Comparison of ENCODE assay signal across 8 mouse cellular contexts in genomic region chr1:155972146-155973067, GRCm38 (mm10). TPM values are rescaled to one million over a fixed set of nuclear protein-coding genes. Genes with fewer than 3 reads are reported as not detected.
DNase-seq lines count a peak whose midpoint lies in the region; ATAC-seq lines count a peak whose summit lies in the region.

No protein-coding gene starts in this region.

- peak overlapping the region; percentile 73 for H3K4me2 ChIP-seq in embryonic facial prominence, embryonic 13.5 days
- peak overlapping the region; percentile 81 for H3K4me2 ChIP-seq in midbrain, embryonic 11.5 days

- peak overlapping the region; percentile 99 for H3K9ac ChIP-seq in embryonic facial prominence, embryonic 13.5 days
- peak overlapping the region; percentile 99 for H3K9ac ChIP-seq in midbrain, embryonic 11.5 days (ENCODE audit: low read length)

- intact Hi-C loops in left cerebral cortex, postnatal 4 days (cut with DNase I): no loop called here

- peak overlapping the region; percentile 99 for H3K4me3 ChIP-seq in embryonic facial prominence, embryonic 13.5 days
- H3K4me3 ChIP-seq in midbrain, embryonic 11.5 days (ENCODE audit: low read depth, low read length): peak overlapping the region; percentile 96

- ATAC-seq in embryonic facial prominence, embryonic 13.5 days (ENCODE audit: insufficient number of reproducible peaks, insufficient read depth, low FRiP score, low TSS enrichment, low read depth): peak; percentile 65
- peak; percentile 78 for ATAC-seq in midbrain, embryonic 11.5 days (ENCODE audit: low FRiP score)

- H3K36me3 ChIP-seq in embryonic facial prominence, embryonic 13.5 days: no peaks in the 10 kb centered on the region
- no peaks in the 10 kb centered on the region for H3K36me3 ChIP-seq in midbrain, embryonic 11.5 days (ENCODE audit: control insufficient read depth, insufficient read depth, low read length)

- H3K4me1 ChIP-seq in embryonic facial prominence, embryonic 13.5 days: peaks cover 11% of the 10 kb centered on the region
- peaks cover 15% of the 10 kb centered on the region for H3K4me1 ChIP-seq in midbrain, embryonic 11.5 days (ENCODE audit: control insufficient read depth, insufficient read depth, low read length)

- peak overlapping the region; percentile 91 for H3K27ac ChIP-seq in embryonic facial prominence, embryonic 13.5 days
- H3K27ac ChIP-seq in midbrain, embryonic 11.5 days (ENCODE audit: low read depth, low read length): peak overlapping the region; percentile 87

- DNase-seq in cerebellum, postnatal 10 days: peak; percentile 23 to 34
- no peak for DNase-seq in cerebellum, adult 8-10 months
- peak; percentile 53 to 54 for DNase-seq in right cerebral cortex, postnatal 10 days (ENCODE audit: low spot score in 2 of 2)
- no peak for DNase-seq in right cerebral cortex, postnatal 4 days
- peak; percentile 45 for DNase-seq in left cerebral cortex, postnatal 4 days
- no peak for DNase-seq in midbrain, embryonic 11.5 days (ENCODE audit: low spot score, missing footprints)
- no peak for DNase-seq in right cerebral cortex, postnatal 36 days (ENCODE audit: low spot score in 2 of 2)

- no peaks in the 10 kb centered on the region for H3K27me3 ChIP-seq in embryonic facial prominence, embryonic 13.5 days
- no peaks in the 10 kb centered on the region for H3K27me3 ChIP-seq in midbrain, embryonic 11.5 days (ENCODE audit: control insufficient read depth, insufficient read depth, low read length)

- H3K9me3 ChIP-seq in embryonic facial prominence, embryonic 13.5 days: no peaks in the 10 kb centered on the region
- no peaks in the 10 kb centered on the region for H3K9me3 ChIP-seq in midbrain, embryonic 11.5 days (ENCODE audit: control insufficient read depth, low read length)

- under 1% methylated on average over 51 of the region's 51 CpGs for WGBS in embryonic facial prominence, embryonic 13.5 days
- WGBS in midbrain, embryonic 11.5 days: 2% methylated on average over 49 of the region's 51 CpGs

RNA-seq across cellular contexts. Expression of gene Cep350, which starts 0.6 kb away (rescaled TPM):
- polyA plus RNA-seq in embryonic facial prominence, embryonic 13.5 days (2015; fragmentation: Nextera tagmentation; extraction: Ambion mirVana): 12.9 and 13.6 TPM in 2 replicates
- total RNA-seq in left cerebral cortex, postnatal 4 days (2021): 10 to 100 TPM; 49.9 to 52.8 TPM
- polyA plus RNA-seq in midbrain, embryonic 11.5 days (2014; fragmentation: Nextera tagmentation; extraction: Ambion mirVana): 6.7 and 6.9 TPM in 2 replicates

Comparison
In these comparisons a context has a peak if more than half of its experiments do, and no peak if none do; other contexts are left out.
1. DNase-seq: peak in cerebellum, postnatal 10 days (2 of 2), right cerebral cortex, postnatal 10 days (2 of 2) and left cerebral cortex, postnatal 4 days (single experiment); none in cerebellum, adult 8-10 months (single experiment), right cerebral cortex, postnatal 4 days (single experiment), midbrain, embryonic 11.5 days (single experiment) and right cerebral cortex, postnatal 36 days (0 of 2).